Mouse (Mus musculus): ENCODE measurements around the gene Gm10139.
"Not testable (repeated sequence)": the region's sequence is repeated elsewhere in the genome, so short reads cannot be mapped to it uniquely, and the experiment has no call there.

Gm10139 gene

GRCm38 (mm10) chr13:65512378-65512777, at the start of gene Gm10139:
Gm10139 (plus strand) TSS chr13:65512678.
- DNase-seq (ENCODE audit: low spot score in 2 of 2), result not testable (repeated sequence)

DNA sequence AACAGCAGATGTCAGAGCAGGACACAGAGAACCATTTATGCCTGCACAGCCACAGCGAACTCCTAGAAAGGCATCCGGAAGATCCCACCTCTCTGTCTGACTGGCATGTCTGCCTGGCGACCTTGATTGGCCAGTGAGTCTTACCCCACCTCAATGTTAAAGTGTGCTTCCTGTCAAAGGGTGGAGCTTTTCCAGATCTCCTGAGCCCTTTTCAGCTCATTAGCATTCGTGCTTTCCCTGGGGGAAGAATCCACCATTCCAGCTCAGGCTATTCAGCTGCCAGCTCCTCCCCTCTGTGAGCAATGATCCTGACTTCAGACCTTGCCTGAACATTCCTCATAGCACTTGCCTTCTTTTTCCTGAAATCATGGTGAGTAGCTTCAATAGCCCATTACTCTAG, 45.2 kb downstream of the Gm10139 start:
- DNase-seq (ENCODE audit: low spot score in 2 of 2), result not testable (repeated sequence)
